Mouse (Mus musculus) limb, embryonic 13.5 days (tissue): Measurements from ENCODE around the gene Ypel3. TPM values are rescaled to one million over a fixed set of nuclear protein-coding genes. Genes with fewer than 3 reads are reported as not detected.

Experiments used
- ATAC-seq: fragments of 200-750 bp; cut with Nextera tagmentation; 2 replicates; pipeline ENCODE4 v1.8.0; 2017; ENCODE audit warnings: low read depth, moderate number of reproducible peaks, moderate TSS enrichment; ENCODE audit not compliant: low FRiP score
- H3K27ac ChIP-seq: fragments of 300-500 bp; sonication (generic); 2 replicates; pipeline ENCODE4 v1.5.1; 2015; ENCODE audit warnings: inconsistent platforms, mild to moderate bottlenecking, moderate library complexity
- H3K27me3 ChIP-seq: fragments of 300-500 bp; sonication (generic); 2 replicates; pipeline ENCODE4 v1.6.1; 2015; ENCODE audit warnings: mild to moderate bottlenecking, inconsistent platforms
- H3K36me3 ChIP-seq: fragments of 300-500 bp; sonication (generic); 2 replicates; pipeline ENCODE4 v1.6.1; 2015; ENCODE audit warnings: inconsistent platforms, mild to moderate bottlenecking, moderate library complexity
- H3K4me1 ChIP-seq: fragments of 300-500 bp; sonication (generic); 2 replicates; pipeline ENCODE4 v1.6.1; 2015; ENCODE audit warnings: inconsistent platforms
- H3K4me2 ChIP-seq: fragments of 300-500 bp; sonication (generic); replicated peaks from 2 replicates; pipeline ENCODE4 v1.6.1; 2015; ENCODE audit warnings: inconsistent platforms, mild to moderate bottlenecking, moderate library complexity
- H3K4me3 ChIP-seq: fragments of 300-500 bp; sonication (generic); 2 replicates; pipeline ENCODE4 v1.5.1; 2015; ENCODE audit warnings: moderate library complexity, mild to moderate bottlenecking, inconsistent platforms
- H3K9ac ChIP-seq: fragments of 300-500 bp; sonication (generic); 2 replicates; pipeline ENCODE4 v1.6.1; 2015; ENCODE audit warnings: mild to moderate bottlenecking, inconsistent platforms
- H3K9me3 ChIP-seq: fragments of 300-500 bp; sonication (generic); 2 replicates; pipeline ENCODE4 v1.6.1; 2016; ENCODE audit warnings: inconsistent platforms
- WGBS: fragments of 180-500 bp; shearing (Covaris S2); methylation state at CpG from one replicate; pipeline ENCODE4 v1.1.7; 2015; 5-methylcytosine and 5-hydroxymethylcytosine counted together
- polyA plus RNA-seq: library from polyadenylated mRNA; unstranded; fragments of >200 nt; fragmentation: Nextera tagmentation; extraction: Ambion mirVana; gene quantifications from 2 replicates; pipeline ENCODE4 v1.2.1, GENCODE M21; 2015

Ypel3 gene
- polyA plus RNA-seq, 1 experiment from 2014 or later, result 114 TPM

GRCm38 (mm10) chr7:126823940-126824339, 47.2 kb downstream of the Ypel3 start:
- Histone ChIP-seq H3K27ac (no peak overlapping the region), H3K4me2 (no peak overlapping the region), H3K9me3 (no peaks in the 10 kb centered on the region), H3K27me3 (peaks cover 56% of the 10 kb centered on the region), H3K4me3 (no peak overlapping the region), H3K9ac (no peak overlapping the region), H3K4me1 (peaks cover 8% of the 10 kb centered on the region), H3K36me3 (no peaks in the 10 kb centered on the region)
- 13% methylated on average over 10 of the region's 10 CpGs for WGBS
- ATAC-seq, result no peak

GRCm38 (mm10) chr7:126825403-126825802, 48.6 kb downstream of the Ypel3 start:
- H3K9me3 ChIP-seq, result no peaks in the 10 kb centered on the region
- no peak overlapping the region for H3K4me2 ChIP-seq
- 17% methylated on average over 8 of the region's 8 CpGs for WGBS
- H3K4me3 ChIP-seq, result no peak overlapping the region
- H3K27me3 ChIP-seq, result peaks cover 65% of the 10 kb centered on the region
- ATAC-seq, result no peak
- H3K4me1 ChIP-seq, result peaks cover 8% of the 10 kb centered on the region
- no peak overlapping the region for H3K27ac ChIP-seq
- H3K36me3 ChIP-seq, result no peaks in the 10 kb centered on the region
- H3K9ac ChIP-seq, result no peak overlapping the region

GRCm38 (mm10) chr7:126825952-126826351, 49.2 kb downstream of the Ypel3 start:
- no peak overlapping the region for H3K27ac ChIP-seq
- 70% methylated on average over 5 of the region's 5 CpGs for WGBS
- H3K36me3 ChIP-seq, result no peaks in the 10 kb centered on the region
- peaks cover 8% of the 10 kb centered on the region for H3K4me1 ChIP-seq
- no peak overlapping the region for H3K4me2 ChIP-seq
- no peaks in the 10 kb centered on the region for H3K9me3 ChIP-seq
- H3K9ac ChIP-seq, result no peak overlapping the region
- H3K4me3 ChIP-seq, result no peak overlapping the region
- no peak for ATAC-seq
- H3K27me3 ChIP-seq, result peaks cover 66% of the 10 kb centered on the region

Other genes with a start within 250 kb of the Ypel3 start
- gene Eif3c, start 210.5 kb upstream of the Ypel3 start, polyA plus RNA-seq, result 207 and 208 TPM in 2 replicates
- 0.71 and 0.72 TPM in 2 replicates for gene Apobr, start 192.0 kb upstream of the Ypel3 start, polyA plus RNA-seq
- 38.6 and 38.7 TPM in 2 replicates for gene Cln3, start 191.1 kb upstream of the Ypel3 start, polyA plus RNA-seq
- gene Il27, start 182.0 kb upstream of the Ypel3 start, polyA plus RNA-seq, result not detected in 2 replicates
- gene Nupr1, start 146.1 kb upstream of the Ypel3 start, polyA plus RNA-seq, result 3.5 and 4.7 TPM in 2 replicates
- 56.8 and 63.8 TPM in 2 replicates for gene Sgf29, start 127.6 kb upstream of the Ypel3 start, polyA plus RNA-seq
- gene Sult1a1, start 100.5 kb upstream of the Ypel3 start, polyA plus RNA-seq, result 4.6 and 4.8 TPM in 2 replicates
- gene Bola2, start 81.6 kb upstream of the Ypel3 start, polyA plus RNA-seq, result 134 and 138 TPM in 2 replicates
- 15.2 and 15.9 TPM in 2 replicates for gene Slx1b, start 81.2 kb upstream of the Ypel3 start, polyA plus RNA-seq
- gene Coro1a, start 69.2 kb upstream of the Ypel3 start, polyA plus RNA-seq, result 34.1 and 36.6 TPM in 2 replicates
- gene Mapk3, start 17.4 kb upstream of the Ypel3 start, polyA plus RNA-seq, result 49.6 and 50.3 TPM in 2 replicates
- gene Gdpd3, start 10.6 kb upstream of the Ypel3 start, polyA plus RNA-seq, result 1.7 and 2.1 TPM in 2 replicates
- 0.53 and 0.64 TPM in 2 replicates for gene Tbx6, start 4.5 kb downstream of the Ypel3 start, polyA plus RNA-seq
- gene Ppp4c, start 15.5 kb downstream of the Ypel3 start, polyA plus RNA-seq, result 287 and 322 TPM in 2 replicates
- gene Fam57b, start 20.7 kb downstream of the Ypel3 start, polyA plus RNA-seq, result 0.18 and 0.52 TPM in 2 replicates
- gene 4930451I11Rik, start 54.7 kb downstream of the Ypel3 start, polyA plus RNA-seq, result not detected in 2 replicates
- gene Doc2a, start 70.5 kb downstream of the Ypel3 start, polyA plus RNA-seq, result 1.5 and 1.9 TPM in 2 replicates
- 39.8 and 48.3 TPM in 2 replicates for gene Hirip3, start 85.0 kb downstream of the Ypel3 start, polyA plus RNA-seq
- 96.8 and 108 TPM in 2 replicates for gene Ino80e, start 85.4 kb downstream of the Ypel3 start, polyA plus RNA-seq
- 54.4 and 57.2 TPM in 2 replicates for gene Taok2, start 107.7 kb downstream of the Ypel3 start, polyA plus RNA-seq
- gene Tmem219, start 146.0 kb downstream of the Ypel3 start, polyA plus RNA-seq, result 24.5 and 27.0 TPM in 2 replicates
- 16.9 and 17.2 TPM in 2 replicates for gene Kctd13, start 151.9 kb downstream of the Ypel3 start, polyA plus RNA-seq
- gene Asphd1, start 172.6 kb downstream of the Ypel3 start, polyA plus RNA-seq, result 0.20 TPM in 1 of 2 replicates, not detected in the other
- 0.33 and 0.66 TPM in 2 replicates for gene Sez6l2, start 173.6 kb downstream of the Ypel3 start, polyA plus RNA-seq
- gene Cdipt, start 199.0 kb downstream of the Ypel3 start, polyA plus RNA-seq, result 97.1 and 105 TPM in 2 replicates
- gene Cdiptos, start 199.1 kb downstream of the Ypel3 start, polyA plus RNA-seq, result 0.65 and 1.9 TPM in 2 replicates
- 5.5 and 5.6 TPM in 2 replicates for gene Mvp, start 237.7 kb downstream of the Ypel3 start, polyA plus RNA-seq
- 0.31 TPM in 1 of 2 replicates, not detected in the other for gene Pagr1b, start 239.5 kb downstream of the Ypel3 start, polyA plus RNA-seq
- 48.2 and 70.2 TPM in 2 replicates for gene Pagr1a, start 240.4 kb downstream of the Ypel3 start, polyA plus RNA-seq
- 52.2 and 64.8 TPM in 2 replicates for gene Gm42742, start 244.1 kb downstream of the Ypel3 start, polyA plus RNA-seq
- 6.9 and 10.4 TPM in 2 replicates for gene Prrt2, start 244.3 kb downstream of the Ypel3 start, polyA plus RNA-seq